Mouse (Mus musculus): ENCODE data around the gene Hoxc9. TPM values are rescaled to one million over a fixed set of nuclear protein-coding genes. Genes with fewer than 3 reads are reported as not detected.

The Hoxc9 gene
- total RNA-seq, 1 experiment from 2014 or later: not detected

DNA sequence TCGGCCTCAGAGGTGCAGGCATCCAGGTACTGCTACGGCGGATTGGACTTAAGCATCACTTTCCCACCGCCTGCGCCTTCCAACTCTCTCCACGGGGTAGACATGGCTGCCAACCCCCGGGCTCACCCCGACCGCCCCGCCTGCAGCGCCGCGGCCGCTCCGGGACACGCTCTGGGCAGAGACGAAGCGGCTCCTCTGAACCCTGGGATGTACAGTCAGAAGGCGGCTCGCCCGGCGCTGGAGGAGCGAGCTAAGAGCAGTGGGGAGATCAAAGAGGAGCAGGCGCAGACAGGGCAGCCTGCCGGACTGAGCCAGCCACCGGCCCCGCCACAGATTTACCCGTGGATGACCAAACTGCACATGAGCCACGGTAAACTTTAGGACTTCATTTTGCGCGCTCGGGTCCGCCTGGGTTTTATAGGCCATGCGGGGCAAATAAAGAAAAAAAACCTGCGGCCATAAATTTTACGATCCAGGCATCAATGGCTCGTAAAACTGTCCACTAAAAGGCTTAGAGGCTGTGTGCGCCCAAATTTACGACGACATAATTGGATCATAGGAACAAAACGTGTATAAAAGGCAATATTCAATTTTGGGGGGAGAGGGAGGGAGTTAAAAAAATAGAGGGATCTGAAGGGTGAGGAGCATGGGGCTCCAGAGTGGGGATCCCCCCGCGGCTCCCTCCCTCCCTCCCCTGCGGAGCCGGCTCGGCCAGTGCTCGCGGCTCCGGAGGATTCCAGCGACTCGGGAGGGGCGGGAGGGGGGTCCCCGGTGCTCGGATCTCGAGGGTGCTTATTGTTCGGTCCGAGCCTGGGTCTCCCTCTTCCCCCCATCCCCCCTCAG is 38.1 kb downstream of the Hoxc9 start:
- no peak for ATAC-seq (replicated peaks; ENCODE audit: low read depth, poor library complexity, severe bottlenecking)

DNA sequence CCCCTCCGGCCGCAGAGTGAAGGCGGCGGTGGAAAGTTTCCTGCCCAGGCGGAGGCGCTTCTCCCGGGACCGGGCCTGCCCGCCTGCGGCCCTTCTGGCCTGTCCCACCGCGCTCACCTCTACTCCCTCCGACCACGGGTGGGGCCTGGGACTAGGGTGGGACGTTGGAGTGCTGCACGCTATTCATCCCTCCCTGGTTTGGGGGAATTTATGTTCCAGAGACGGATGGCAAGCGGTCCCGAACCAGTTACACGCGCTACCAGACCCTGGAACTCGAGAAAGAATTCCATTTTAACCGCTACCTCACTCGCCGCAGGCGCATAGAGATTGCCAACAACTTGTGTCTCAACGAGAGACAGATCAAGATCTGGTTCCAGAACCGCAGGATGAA is 38.8 kb downstream of the Hoxc9 start:
- no peak for ATAC-seq (replicated peaks; ENCODE audit: low read depth, poor library complexity, severe bottlenecking)

DNA sequence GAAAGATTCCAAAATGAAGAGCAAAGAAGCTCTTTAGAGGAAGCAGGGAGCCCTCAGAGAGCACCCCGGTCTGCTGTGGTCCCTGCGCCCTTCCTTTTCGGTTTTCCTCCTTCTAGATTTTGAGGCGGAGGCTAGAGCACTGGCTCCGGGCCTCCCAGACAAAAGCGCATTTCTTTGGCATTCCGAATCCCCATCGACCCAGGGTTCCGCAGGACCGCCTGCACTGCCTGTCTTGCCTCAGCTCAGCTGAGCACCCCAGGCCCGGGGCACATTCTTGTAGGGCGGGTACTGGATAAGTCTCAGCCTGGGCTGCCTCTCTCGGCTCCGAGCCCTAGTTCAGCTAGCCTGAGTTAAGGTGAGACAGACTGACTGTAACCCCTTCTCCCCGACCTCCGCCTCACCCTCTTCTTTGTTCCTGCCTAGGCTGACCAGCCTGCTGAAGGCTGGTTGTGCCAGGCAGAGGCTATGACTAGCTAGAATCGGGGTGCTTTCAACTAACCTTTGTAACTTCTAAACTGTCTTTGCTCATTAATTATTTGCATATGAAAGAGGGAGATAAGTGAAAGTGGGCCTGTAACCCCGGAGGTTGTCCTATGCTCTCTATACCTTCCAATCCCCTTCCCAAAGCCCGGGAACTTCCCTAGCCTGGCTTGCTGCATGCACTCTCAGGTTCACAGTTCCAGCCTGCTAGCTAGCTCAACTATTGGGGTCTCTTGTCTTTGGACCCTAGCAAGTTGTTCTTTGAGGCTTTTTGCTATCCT is 39.3 kb downstream of the Hoxc9 start:
- ATAC-seq (replicated peaks; ENCODE audit: low read depth, poor library complexity, severe bottlenecking): no peak

DNA sequence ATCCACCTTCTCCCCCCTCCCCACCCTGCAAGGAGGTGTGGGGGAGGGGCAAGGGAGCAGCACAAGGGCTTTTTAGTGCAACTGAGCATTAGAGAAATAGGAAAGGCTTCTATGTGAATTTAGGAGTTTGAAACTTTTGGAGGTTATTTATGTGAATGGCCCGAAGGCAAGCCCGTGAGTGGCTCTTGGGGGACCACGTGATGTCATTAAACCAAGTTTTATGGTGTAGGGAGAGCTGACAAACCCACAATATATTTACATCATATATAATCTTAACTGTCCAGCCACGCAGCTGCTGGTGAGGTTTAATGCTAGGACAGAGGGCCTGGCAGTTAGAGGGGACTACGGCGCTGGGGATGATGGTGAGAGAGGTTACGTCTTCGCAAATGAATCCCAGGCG is 42.4 kb downstream of the Hoxc9 start, which contains the start of gene Hoxc4:
Hoxc4 (plus strand) TSS at position 299 of the 400 bp plus-strand sequence.
- no peak for ATAC-seq (replicated peaks; ENCODE audit: low read depth, poor library complexity, severe bottlenecking)

DNA sequence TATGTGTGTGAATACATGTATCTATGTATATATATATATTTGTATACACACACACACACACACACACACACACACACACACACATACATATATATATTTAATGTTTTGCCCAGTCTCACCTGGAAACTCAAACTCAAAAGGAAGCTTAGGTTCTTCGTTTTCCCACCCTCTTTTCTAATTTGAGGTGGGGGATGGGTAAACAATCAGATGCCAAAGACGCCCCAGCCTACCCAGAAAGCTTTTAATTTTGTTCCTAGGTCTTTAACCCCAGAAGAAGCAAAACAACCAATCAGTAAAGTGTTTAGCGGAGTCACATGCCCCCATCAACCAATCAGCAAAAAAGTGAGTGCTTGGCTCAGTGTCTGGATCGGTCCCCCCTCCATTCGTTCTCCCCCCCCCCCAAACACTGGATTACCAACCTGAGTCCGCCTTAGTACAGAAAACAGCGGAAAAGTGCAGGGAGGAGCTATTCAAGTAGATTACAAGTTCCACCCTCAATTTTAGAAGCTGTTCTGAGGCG is 44.7 kb downstream of the Hoxc9 start:
- no peak for ATAC-seq (replicated peaks; ENCODE audit: low read depth, poor library complexity, severe bottlenecking)

DNA sequence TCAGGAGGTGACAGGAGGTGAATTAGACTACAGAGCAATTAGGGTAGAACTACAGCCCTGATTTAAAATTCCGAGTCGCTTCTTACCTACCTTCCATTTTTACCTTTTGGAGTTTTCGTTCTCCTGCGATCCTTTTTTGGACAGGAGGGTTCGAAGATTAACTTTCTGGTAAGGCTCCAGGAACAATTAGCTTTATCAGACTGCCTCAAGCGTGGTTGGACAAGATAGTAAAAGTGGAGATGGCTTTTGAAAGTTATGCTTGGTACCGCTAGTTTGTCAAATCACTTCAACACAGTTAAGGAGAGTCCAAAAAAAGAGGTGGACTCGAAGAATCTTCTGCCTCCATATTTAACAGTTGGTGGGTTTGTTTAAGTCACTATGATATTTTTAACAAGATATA is 45.3 kb downstream of the Hoxc9 start:
- ATAC-seq (replicated peaks; ENCODE audit: low read depth, poor library complexity, severe bottlenecking): no peak

DNA sequence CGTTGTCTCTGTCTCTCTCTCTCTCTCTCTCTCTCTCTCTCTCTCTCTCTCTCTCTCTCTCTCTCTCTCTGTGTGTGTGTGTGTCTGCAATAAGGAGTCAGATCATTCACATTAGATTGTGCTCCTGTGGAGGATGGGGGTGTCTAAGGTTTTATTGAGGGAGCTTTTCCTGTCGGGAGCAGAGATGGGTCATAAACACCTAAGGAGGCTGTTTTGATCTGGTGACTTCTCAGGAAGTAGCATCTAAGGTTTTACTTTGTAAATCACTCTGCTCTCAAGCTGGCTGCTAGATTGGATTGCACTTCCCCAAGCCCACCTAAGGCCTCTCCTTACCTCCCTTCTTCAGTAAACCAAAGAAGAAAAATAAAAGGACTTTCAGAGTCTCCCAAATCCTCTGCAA is 47.9 kb downstream of the Hoxc9 start:
- no peak for ATAC-seq (replicated peaks; ENCODE audit: low read depth, poor library complexity, severe bottlenecking)

DNA sequence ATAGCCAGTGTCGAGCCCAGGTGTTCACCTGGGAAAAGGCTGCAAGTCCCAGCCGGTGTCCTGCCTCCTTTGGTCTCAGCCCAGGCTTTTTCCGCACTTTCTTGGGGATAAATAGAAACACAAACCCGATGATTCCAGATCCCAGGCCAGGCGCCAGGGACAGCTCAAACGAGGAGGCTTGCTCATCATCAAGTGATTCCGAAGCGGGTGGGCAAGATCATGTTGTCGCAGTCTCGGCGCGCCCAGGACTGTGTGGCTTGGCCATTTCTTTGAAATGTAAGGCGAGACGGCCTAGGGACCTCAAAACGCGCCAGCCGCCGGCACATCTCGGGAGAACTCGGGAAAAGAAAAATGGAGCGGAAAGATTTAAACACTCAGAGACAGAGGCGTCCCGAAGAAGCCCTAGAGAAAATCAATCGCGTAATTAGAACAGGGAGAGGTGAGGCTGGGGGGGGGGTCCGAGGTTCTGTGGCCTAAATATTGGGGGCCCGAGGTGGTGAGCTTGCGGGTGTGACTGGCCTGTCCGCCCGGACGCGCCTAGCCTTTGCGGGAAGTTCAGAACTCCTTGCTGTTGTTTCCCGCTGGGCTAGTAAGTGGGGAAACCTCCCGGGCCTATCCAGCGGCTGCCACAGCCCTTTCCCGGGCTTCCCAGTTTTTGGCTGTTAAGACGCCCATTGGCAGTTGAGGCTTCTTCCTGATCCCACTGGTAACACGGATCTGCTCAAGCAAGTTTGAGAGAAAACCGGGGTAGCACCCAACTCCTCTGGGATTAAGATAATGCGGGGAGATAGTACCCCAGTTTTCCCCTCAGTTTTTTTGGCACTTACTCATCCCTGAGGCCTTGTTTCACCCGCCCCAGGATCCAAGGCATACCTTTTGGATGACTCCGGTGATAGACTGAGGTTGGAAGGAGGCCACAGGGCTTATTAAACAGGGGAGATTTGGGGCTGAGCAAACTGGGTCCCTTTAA is 51.3 kb downstream of the Hoxc9 start:
- no peak for ATAC-seq (replicated peaks; ENCODE audit: low read depth, poor library complexity, severe bottlenecking)

DNA sequence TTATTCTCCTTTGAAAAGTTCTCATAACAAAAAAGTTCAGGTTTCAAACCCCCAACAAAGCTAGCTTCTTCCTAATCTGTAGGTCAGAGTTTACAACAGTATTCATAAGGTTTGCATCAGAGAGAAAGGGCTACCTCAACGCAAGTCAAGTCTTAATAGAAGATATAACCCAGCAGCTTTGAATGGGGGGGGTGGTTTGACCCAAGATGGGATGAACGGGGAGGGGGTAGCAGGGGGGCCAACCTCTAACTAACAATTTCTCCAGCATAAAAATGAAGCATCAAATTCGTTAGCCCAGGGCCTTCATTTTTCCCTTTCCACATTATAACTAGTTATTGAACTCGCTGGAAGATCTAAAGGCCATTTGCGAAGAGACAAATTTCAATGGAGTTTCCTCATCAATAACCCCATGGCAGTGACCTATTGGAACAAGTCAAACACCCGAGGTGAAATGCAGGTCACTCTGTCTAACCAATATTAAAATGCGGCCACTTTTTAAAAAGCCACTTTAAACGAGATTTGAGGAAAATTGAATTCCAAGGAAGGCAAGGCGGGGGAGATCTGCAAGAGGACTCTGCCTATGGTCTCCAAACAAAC is 52.8 kb downstream of the Hoxc9 start:
- no peak for ATAC-seq (replicated peaks; ENCODE audit: low read depth, poor library complexity, severe bottlenecking)

DNA sequence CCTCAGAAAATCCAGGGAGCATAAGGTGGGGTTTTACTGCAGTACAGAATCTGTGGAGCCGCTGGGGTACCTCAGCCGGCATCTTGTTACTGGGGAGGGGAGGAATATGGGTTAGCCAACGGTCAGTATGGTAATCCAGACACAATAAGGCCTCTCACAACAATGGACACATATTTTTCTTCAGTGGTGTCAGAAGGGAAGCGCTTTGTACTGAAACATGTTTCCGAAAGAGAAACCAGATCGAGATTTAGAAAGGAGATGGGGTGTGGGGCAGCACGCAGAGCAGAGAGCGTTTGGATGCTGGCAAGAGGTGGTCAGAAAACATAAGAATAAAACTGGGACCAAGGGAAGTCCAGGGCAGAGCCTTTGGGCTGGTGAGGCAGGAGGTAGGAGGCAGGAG is 53.9 kb downstream of the Hoxc9 start:
- ATAC-seq (replicated peaks; ENCODE audit: low read depth, poor library complexity, severe bottlenecking): no peak

DNA sequence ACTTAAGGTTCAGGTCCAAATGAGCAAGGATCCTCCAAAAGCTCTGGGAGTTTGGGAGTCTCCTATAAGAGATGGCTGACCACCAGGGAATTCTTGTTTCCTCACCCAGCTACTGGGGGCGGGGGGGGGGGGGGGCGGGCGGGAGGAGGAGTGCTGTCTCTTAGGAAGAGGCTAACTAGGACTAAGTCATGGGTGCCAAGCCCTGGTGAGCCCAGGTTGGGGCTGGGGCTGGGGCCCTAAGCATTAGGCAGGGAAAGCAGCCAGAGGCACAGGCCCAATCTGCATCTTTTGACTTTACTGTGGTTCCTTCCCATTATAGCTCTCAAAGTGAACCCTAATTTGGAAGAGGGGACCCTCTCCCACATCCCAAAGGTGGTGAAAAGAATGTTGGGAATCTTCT is 55.9 kb downstream of the Hoxc9 start:
- ATAC-seq (replicated peaks; ENCODE audit: low read depth, poor library complexity, severe bottlenecking): no peak

DNA sequence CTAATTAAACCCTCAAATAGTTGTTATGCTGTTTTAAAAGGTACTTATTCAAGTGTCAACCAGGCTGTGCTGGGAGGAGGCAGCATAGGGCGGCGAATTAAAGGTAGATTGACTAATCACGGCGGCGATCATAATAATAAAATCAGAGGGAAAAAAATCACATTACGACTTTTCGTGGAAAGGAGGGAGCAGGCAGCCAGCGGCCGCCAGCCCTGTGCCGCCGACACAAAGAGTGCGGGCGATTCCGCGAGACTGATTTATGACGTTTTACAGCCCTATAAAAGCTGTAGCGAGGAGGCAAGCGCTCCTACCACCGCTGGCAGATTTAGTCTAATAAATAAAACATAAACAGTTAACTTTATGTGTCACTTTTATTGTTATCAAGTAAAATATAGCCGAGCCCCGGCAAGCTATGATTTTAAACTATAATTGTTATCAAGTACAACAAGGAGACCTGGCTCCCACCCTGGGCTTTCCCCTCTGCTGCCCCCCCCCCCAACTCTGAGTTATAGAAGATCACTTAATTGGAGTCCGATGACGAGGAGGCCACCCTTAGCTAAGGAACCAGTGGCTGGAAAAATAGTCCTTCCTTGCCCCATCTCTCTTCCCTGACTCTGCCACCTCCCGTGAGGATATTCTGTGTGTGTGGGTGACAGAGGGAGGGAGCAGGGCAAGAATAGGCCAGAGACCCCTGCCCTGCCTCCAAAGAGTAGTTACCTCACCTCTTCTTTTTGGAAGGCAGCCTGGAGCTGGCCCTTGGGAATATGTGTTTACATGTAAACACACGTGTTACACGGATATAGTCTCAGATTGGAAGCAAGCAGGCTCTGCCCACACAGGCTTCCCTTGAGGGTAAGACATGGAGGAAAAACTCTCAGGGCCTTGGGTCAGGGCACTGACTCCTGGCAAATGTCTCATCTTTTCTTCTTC is 56.7 kb downstream of the Hoxc9 start:
- ATAC-seq (replicated peaks; ENCODE audit: low read depth, poor library complexity, severe bottlenecking): no peak

DNA sequence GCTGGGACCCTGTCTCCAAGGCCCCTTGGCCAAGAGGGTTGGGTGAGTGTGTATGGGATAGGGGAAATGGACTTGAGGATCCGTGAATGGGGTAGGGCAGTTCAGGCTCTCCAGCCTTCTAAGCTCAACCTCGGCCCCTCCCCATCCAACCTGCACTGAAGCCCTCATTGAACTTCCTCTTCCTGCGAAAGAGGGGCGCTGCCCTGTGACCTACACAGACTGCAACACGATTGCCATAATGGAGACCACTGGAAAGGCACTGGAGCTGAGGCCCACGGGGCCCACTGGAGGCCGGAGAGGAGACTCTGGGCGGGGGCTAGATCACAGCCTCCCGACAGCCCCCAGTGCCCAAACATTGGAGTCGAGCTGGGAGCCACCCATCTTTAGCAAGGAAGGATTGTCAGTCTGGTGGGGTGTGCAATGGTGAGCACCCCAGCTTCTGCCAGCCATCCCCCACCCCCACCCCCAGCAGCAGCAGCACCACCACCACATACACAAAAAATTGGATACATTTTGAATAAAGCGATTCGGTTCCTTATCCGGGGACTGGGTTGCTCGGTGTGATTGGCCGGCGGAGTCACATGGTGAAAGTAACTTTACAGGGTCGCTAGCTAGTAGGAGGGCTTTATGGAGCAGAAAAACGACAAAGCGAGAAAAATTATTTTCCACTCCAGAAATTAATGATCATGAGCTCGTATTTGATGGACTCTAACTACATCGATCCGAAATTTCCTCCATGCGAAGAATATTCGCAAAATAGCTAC is 58.0 kb downstream of the Hoxc9 start:
- ATAC-seq (replicated peaks; ENCODE audit: low read depth, poor library complexity, severe bottlenecking): 0 out of 2 replicates have a peak, but pooled peaks have one; percentile 45

Other genes with a start within 250 kb of the Hoxc9 start
- not detected in 2 replicates for gene Hoxc13, start 55.3 kb upstream of the Hoxc9 start, total RNA-seq (2017)
- not detected in 2 replicates for gene Hoxc12, start 39.7 kb upstream of the Hoxc9 start, total RNA-seq (2017)
- gene Hoxc11, start 22.0 kb upstream of the Hoxc9 start, total RNA-seq (2017): not detected in 2 replicates
- gene Hoxc10, start 9.6 kb upstream of the Hoxc9 start, total RNA-seq (2017): not detected in 2 replicates
- not detected in 2 replicates for gene Hoxc5, start 9.0 kb upstream of the Hoxc9 start, total RNA-seq (2017)
- gene Hoxc8, start 14.2 kb downstream of the Hoxc9 start, total RNA-seq (2017): not detected in 2 replicates
- not detected in 2 replicates for gene Hoxc6, start 21.8 kb downstream of the Hoxc9 start, total RNA-seq (2017)
- not detected in 2 replicates for gene Hoxc4, start 42.5 kb downstream of the Hoxc9 start, total RNA-seq (2017)
- 4.2 and 4.9 TPM in 2 replicates for gene Smug1, start 190.7 kb downstream of the Hoxc9 start, total RNA-seq (2017)